Mouse (Mus musculus) neural tube, embryonic 11.5 days (tissue): ENCODE results near the gene Gm21915. TPM values are rescaled to one million over a fixed set of nuclear protein-coding genes. Genes with fewer than 3 reads are reported as not detected.
A peak's percentile ranks its signal among the peaks of the same experiment; 100 is the strongest.

Experiments used
- ATAC-seq: fragments of 200-750 bp; cut with Nextera tagmentation; 2 replicates; pipeline ENCODE4 v1.8.0; 2017; ENCODE audit warnings: moderate number of reproducible peaks, mild to moderate bottlenecking, moderate TSS enrichment, moderate library complexity; ENCODE audit not compliant: insufficient read depth, low FRiP score, low TSS enrichment
- DNase-seq: peaks from one replicate; pipeline ENCODE4 v3.0.0-alpha.2; 2015; ENCODE audit warnings: low spot score
- H3K27ac ChIP-seq: fragments of 300-500 bp; sonication (generic); 2 replicates; pipeline ENCODE4 v1.5.1; 2014; ENCODE audit warnings: low read depth, mild to moderate bottlenecking, low read length
- H3K27me3 ChIP-seq: fragments of 300-500 bp; sonication (generic); 2 replicates; pipeline ENCODE4 v1.6.1; 2014; ENCODE audit warnings: mild to moderate bottlenecking, low read length, mixed read lengths; ENCODE audit not compliant: control insufficient read depth, insufficient read depth
- H3K36me3 ChIP-seq: fragments of 300-500 bp; sonication (generic); 2 replicates; pipeline ENCODE4 v1.6.1; 2014; ENCODE audit warnings: mild to moderate bottlenecking, low read length, moderate library complexity, mixed read lengths; ENCODE audit not compliant: control insufficient read depth, insufficient read depth
- H3K4me1 ChIP-seq: fragments of 300-500 bp; sonication (generic); 2 replicates; pipeline ENCODE4 v1.6.1; 2014; ENCODE audit warnings: low read length, mixed read lengths; ENCODE audit not compliant: control insufficient read depth, insufficient read depth
- H3K4me2 ChIP-seq: fragments of 300-500 bp; sonication (generic); 2 replicates; pipeline ENCODE4 v1.6.1; 2014; ENCODE audit warnings: low read depth, mild to moderate bottlenecking, moderate library complexity
- H3K4me3 ChIP-seq: fragments of 300-500 bp; sonication (generic); 2 replicates; pipeline ENCODE4 v1.5.1; 2014; ENCODE audit warnings: low read depth, low read length
- H3K9ac ChIP-seq: fragments of 300-500 bp; sonication (generic); 2 replicates; pipeline ENCODE4 v1.6.1; 2014; ENCODE audit warnings: mild to moderate bottlenecking, low read length
- H3K9me3 ChIP-seq: fragments of 300-500 bp; sonication (generic); 2 replicates; pipeline ENCODE4 v1.6.1; 2016; ENCODE audit warnings: low read length; ENCODE audit not compliant: control insufficient read depth
- WGBS: fragments of 180-500 bp; shearing (Covaris S2); extraction: QIAGEN DNeasy Blood & Tissue Kit; methylation state at CpG from one replicate; pipeline ENCODE4 v1.1.7; 2014; 5-methylcytosine and 5-hydroxymethylcytosine counted together
- polyA plus RNA-seq: library from polyadenylated mRNA; unstranded; fragments of >200 nt; fragmentation: Nextera tagmentation; extraction: Ambion mirVana; gene quantifications from 2 replicates; pipeline ENCODE4 v1.2.1, GENCODE M21; 2014

Gene Gm21915
- polyA plus RNA-seq, 1 experiment from 2014 or later = not detected

DNA sequence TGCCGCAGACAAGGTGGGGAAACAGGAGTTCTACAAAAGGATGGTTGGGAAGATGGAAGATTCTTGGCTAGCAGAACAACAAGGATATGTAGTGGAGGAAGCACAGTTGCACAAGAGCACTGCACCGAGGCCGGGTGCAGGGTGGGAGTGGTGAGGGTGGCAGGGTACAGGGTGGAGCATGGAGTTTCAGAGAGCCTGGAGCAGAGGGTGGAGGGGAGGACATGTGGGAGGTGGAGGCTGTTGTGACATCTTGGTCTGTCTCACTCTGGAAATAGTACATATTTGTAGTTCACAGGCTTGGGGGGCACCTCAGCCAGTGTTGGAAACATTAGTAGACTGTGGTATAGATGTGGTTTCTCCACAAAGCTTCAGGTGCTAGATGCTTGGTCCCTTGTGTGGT lies 28.8 kb downstream of the Gm21915 start:
- H3K27ac ChIP-seq = no peak overlapping the region
- H3K4me2 ChIP-seq = no peak overlapping the region
- no peaks in the 10 kb centered on the region for H3K27me3 ChIP-seq
- DNase-seq (no peak), ATAC-seq (no peak)
- H3K4me1 ChIP-seq = 0 out of 2 replicates have a peak, but pooled peaks cover 3% of the 10 kb centered on the region
- no peaks in the 10 kb centered on the region; the same call in 1 of the 2 replicates for H3K36me3 ChIP-seq
- no peak overlapping the region for H3K9ac ChIP-seq
- no peak overlapping the region for H3K4me3 ChIP-seq
- 88% methylated on average over 3 of the region's 3 CpGs for WGBS
- no peaks in the 10 kb centered on the region for H3K9me3 ChIP-seq

DNA sequence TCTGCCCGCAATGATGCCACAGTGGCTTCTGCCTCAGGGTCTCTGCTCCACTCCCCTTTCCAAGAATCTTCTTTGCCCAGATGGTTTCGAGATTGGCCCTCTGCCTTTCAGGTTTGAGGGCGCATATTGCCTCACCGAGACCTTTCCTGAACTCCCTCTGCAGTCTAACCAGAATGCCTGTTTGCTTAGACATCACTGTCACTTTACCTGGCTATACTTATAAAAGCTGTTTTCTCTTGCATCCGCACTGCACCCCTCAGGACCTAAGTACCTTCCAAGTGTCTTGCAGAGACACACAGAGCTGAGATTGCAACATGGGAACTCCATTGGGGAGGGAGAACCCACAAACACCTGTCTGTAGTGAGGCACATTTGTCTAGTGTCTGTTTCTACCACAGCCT lies 29.8 kb downstream of the Gm21915 start:
- Histone ChIP-seq H3K27me3 (no peaks in the 10 kb centered on the region), H3K9me3 (no peaks in the 10 kb centered on the region), H3K36me3 (no peaks in the 10 kb centered on the region; the same call in 1 of the 2 replicates), H3K4me2 (no peak overlapping the region), H3K4me1 (no peaks in the 10 kb centered on the region), H3K9ac (no peak overlapping the region), H3K27ac (no peak overlapping the region), H3K4me3 (no peak overlapping the region)
- WGBS = 90% methylated on average over 5 of the region's 5 CpGs
- no peak for ATAC-seq
- DNase-seq = no peak

- WGBS = 51% methylated on average over 10 of the region's 10 CpGs
- DNase-seq (no peak), ATAC-seq (no peak)
- Histone ChIP-seq H3K4me1 (peaks cover 11% of the 10 kb centered on the region), H3K36me3 (no peaks in the 10 kb centered on the region), H3K9ac (no peak overlapping the region), H3K4me3 (no peak overlapping the region), H3K9me3 (no peaks in the 10 kb centered on the region), H3K27me3 (no peaks in the 10 kb centered on the region), H3K4me2 (no peak overlapping the region), H3K27ac (no peak overlapping the region)
Observed at GRCm38 (mm10) chr9:40704364-40705276, 34.2 kb downstream of the Gm21915 start.

DNA sequence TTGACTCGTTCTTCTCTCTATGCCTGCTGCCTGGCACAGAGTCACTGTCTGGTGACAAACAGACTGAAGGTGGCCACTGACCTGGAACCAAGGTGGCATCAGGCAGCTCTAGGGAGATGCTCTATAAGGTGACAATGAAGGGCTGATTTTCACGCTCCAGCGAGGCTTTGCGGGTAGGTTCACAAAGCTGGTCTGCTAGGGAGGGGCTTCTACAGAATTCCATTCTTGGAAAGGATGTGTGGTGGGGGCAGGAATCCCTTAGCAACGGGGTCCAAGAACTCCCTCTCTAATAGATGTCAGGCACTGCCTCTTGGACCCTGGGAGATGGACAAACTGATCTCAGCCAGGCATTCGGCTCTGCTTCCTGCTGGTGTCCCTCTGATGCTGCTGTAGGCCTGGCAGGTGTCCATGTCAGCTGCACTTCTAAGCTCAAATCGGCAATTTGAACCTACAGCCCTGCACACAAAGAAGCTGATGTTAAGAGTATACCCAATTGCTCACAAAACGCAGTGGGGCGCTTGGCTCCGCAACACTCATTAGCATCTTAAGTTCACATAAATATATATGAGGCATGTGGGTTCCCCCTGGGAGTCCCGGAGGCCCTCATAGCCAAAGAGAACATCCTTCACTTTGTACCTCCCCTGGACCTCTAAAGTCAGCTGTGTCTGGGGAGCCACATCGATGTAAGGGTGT lies 38.2 kb downstream of the Gm21915 start:
- Histone ChIP-seq H3K4me2 (no peak overlapping the region), H3K4me1 (peaks cover 11% of the 10 kb centered on the region), H3K9me3 (no peaks in the 10 kb centered on the region), H3K27me3 (no peaks in the 10 kb centered on the region), H3K4me3 (no peak overlapping the region), H3K27ac (no peak overlapping the region), H3K36me3 (no peaks in the 10 kb centered on the region), H3K9ac (no peak overlapping the region)
- peak; percentile 36 for DNase-seq
- 53% methylated on average over 12 of the region's 12 CpGs for WGBS
- ATAC-seq = peak; percentile 53; the same call in 1 of the 2 replicates

- ATAC-seq (no peak), DNase-seq (no peak)
- no peak overlapping the region for H3K9ac ChIP-seq
- H3K4me2 ChIP-seq = no peak overlapping the region
- no peak overlapping the region for H3K4me3 ChIP-seq
- no peaks in the 10 kb centered on the region for H3K9me3 ChIP-seq
- H3K36me3 ChIP-seq = no peaks in the 10 kb centered on the region
- H3K27me3 ChIP-seq = no peaks in the 10 kb centered on the region
- 68% methylated on average over 7 of the region's 7 CpGs for WGBS
- H3K27ac ChIP-seq = no peak overlapping the region
- H3K4me1 ChIP-seq = peaks cover 11% of the 10 kb centered on the region
Observed at GRCm38 (mm10) chr9:40709141-40709537, 38.7 kb downstream of the Gm21915 start.

DNA sequence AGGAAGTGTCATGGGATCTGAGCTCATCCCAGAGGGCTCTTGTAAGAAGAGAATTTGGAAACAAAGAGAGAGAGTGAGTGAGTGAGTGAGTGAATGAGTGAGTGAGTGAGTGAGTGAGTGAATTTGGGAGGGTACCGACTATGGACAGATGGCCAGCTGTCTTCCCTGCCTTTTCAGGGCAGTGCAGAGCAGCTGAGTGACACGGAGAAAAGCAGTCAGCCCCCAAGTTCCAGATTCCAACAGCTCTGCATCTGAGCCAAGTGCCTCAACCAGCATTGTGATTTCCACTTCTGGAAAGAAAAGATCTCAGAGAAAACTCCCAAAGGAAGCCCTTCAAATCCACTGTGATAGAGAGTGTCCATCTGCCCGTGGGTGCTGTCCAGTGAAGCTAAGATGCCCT lies 39.2 kb downstream of the Gm21915 start:
- Histone ChIP-seq H3K4me3 (no peak overlapping the region), H3K4me2 (no peak overlapping the region), H3K27ac (0 out of 2 replicates have a peak overlapping the region, but pooled peaks have one; percentile 34), H3K36me3 (no peaks in the 10 kb centered on the region), H3K4me1 (peaks cover 11% of the 10 kb centered on the region), H3K27me3 (no peaks in the 10 kb centered on the region), H3K9me3 (no peaks in the 10 kb centered on the region), H3K9ac (no peak overlapping the region)
- no peak for ATAC-seq
- DNase-seq = no peak
- WGBS = 45% methylated on average over 3 of the region's 3 CpGs

- Histone ChIP-seq H3K27me3 (no peaks in the 10 kb centered on the region), H3K36me3 (no peaks in the 10 kb centered on the region), H3K9ac (no peak overlapping the region), H3K4me3 (no peak overlapping the region), H3K27ac (0 out of 2 replicates have a peak overlapping the region, but pooled peaks have one; percentile 34), H3K9me3 (no peaks in the 10 kb centered on the region), H3K4me1 (peaks cover 11% of the 10 kb centered on the region), H3K4me2 (no peak overlapping the region)
- no peak for DNase-seq
- WGBS = 63% methylated on average over 3 of the region's 3 CpGs
- no peak for ATAC-seq
Observed at GRCm38 (mm10) chr9:40709991-40710390, 39.6 kb downstream of the Gm21915 start.

- no peak overlapping the region for H3K4me3 ChIP-seq
- no peak overlapping the region for H3K27ac ChIP-seq
- WGBS = 72% methylated on average over 4 of the region's 4 CpGs
Observed at GRCm38 (mm10) chr9:40711654-40712053, 41.2 kb downstream of the Gm21915 start.

More at GRCm38 (mm10) chr9:40711654-40712053, 41.2 kb downstream of the Gm21915 start:
- Histone ChIP-seq H3K9ac (no peak overlapping the region), H3K9me3 (no peaks in the 10 kb centered on the region), H3K27me3 (no peaks in the 10 kb centered on the region), H3K4me2 (no peak overlapping the region), H3K4me1 (peaks cover 11% of the 10 kb centered on the region), H3K36me3 (no peaks in the 10 kb centered on the region)
- ATAC-seq (no peak), DNase-seq (no peak)
